ENCODE assay signal across 14 mouse cellular contexts in the genomic region with DNA sequence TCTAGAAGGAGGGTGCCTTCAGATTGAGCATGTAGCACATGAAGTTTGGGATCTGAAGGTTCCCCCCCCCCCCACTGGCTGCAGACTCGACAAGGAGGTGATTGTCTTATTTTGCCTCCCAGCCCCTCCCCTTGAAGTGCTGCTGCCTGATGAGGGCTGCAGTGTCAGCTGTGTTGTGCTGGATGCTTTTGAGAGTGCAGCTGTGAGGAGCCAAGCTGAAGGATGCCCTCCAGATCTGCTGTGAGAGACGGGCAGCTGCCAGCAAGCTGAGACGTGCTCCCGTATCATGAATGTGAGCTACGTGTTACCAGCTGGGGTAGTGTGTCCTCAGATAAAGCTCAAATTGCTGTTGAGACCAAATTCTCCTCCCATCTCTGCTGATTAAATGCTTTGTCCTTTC.
DNase-seq lines count a peak whose midpoint lies in the region; ATAC-seq and TF ChIP-seq lines count a peak whose summit lies in the region.
"Had no signal": no experiment of that assay in that cellular context is flagged by ENCODE, and none has a peak within 500 bp of the region (broad histone marks: within the 10 kb centered on the region; RNA-seq: fewer than 3 reads in every experiment).

No protein-coding gene starts in this region.

- no peak for DNase-seq in forebrain, embryonic 11.5 days (ENCODE audit: low spot score)
- DNase-seq in layer of hippocampus, adult 9-11 months, result peak; percentile 25
- DNase-seq in layer of hippocampus, postnatal 25 days (ENCODE audit: extremely low spot score in 1 of 2, low spot score in 1 of 2), result no peak
- DNase-seq in retina, postnatal 1 day, result peak; percentile 72
- no peak for DNase-seq in retina, embryonic 14.5 days (ENCODE audit: low spot score)
- DNase-seq in limb, embryonic 14.5 days (ENCODE audit: low spot score), result peak; percentile 40
- DNase-seq in left cerebral cortex, postnatal 4 days, result no peak
- DNase-seq: adrenal gland, postnatal 25 days; cerebellum, postnatal 25 days; lung, embryonic 14.5 days; thymus, postnatal 25 days had no signal

- ATAC-seq in forebrain, embryonic 12.5 days (ENCODE audit: low FRiP score), result peak; percentile 53; the same call in 1 of the 2 replicates
- no peak for ATAC-seq in forebrain, embryonic 11.5 days (replicated peaks; ENCODE audit: low FRiP score)
- peak; percentile 65 for ATAC-seq in limb, embryonic 14.5 days (ENCODE audit: low FRiP score, low read depth)
- ATAC-seq: activated CD4-positive, CD25-positive, alpha-beta regulatory T cell, adult 4 months had no signal

- intact Hi-C loops in left cerebral cortex, postnatal 4 days (cut with DNase I), result no loop called here

- H3K4me1 ChIP-seq in forebrain, embryonic 12.5 days, result peaks cover 5% of the 10 kb centered on the region; the same call in 1 of the 2 replicates
- H3K4me1 ChIP-seq in forebrain, embryonic 11.5 days (replicated peaks; ENCODE audit: control insufficient read depth, insufficient read depth, low read length), result no peaks in the 10 kb centered on the region
- no peaks in the 10 kb centered on the region for H3K4me1 ChIP-seq in limb, embryonic 14.5 days (ENCODE audit: control insufficient read depth, insufficient read depth, low read length)

- H3K27me3 ChIP-seq in forebrain, embryonic 12.5 days, result no peaks in the 10 kb centered on the region
- H3K27me3 ChIP-seq in forebrain, embryonic 11.5 days (ENCODE audit: control insufficient read depth, insufficient read depth, low read length), result no peaks in the 10 kb centered on the region
- H3K27me3 ChIP-seq in limb, embryonic 14.5 days (ENCODE audit: control insufficient read depth, insufficient read depth, low read length), result no peaks in the 10 kb centered on the region

- TF ChIP-seq POLR2A in limb, embryonic 14.5 days (IDR thresholded peaks at IDR 0.05; ENCODE audit: borderline replicate concordance, extremely low read depth, insufficient read depth, insufficient read length), result no peak

- WGBS in forebrain, embryonic 12.5 days, result 54% methylated on average over 5 of the region's 5 CpGs
- WGBS in forebrain, embryonic 11.5 days, result 61% methylated on average over 5 of the region's 5 CpGs
- 52% methylated on average over 5 of the region's 5 CpGs for WGBS in limb, embryonic 14.5 days

- no peaks in the 10 kb centered on the region for H3K36me3 ChIP-seq in forebrain, embryonic 12.5 days (replicated peaks)
- no peaks in the 10 kb centered on the region for H3K36me3 ChIP-seq in forebrain, embryonic 11.5 days (ENCODE audit: control insufficient read depth, insufficient read depth, low read length)
- no peaks in the 10 kb centered on the region for H3K36me3 ChIP-seq in limb, embryonic 14.5 days (ENCODE audit: control insufficient read depth, insufficient read depth, low read length)

- no peaks in the 10 kb centered on the region for H3K9me3 ChIP-seq in forebrain, embryonic 12.5 days
- no peaks in the 10 kb centered on the region for H3K9me3 ChIP-seq in forebrain, embryonic 11.5 days (ENCODE audit: control insufficient read depth, low read length)
- H3K9me3 ChIP-seq in limb, embryonic 14.5 days (ENCODE audit: control insufficient read depth, low read length), result no peaks in the 10 kb centered on the region

- no peak overlapping the region for H3K9ac ChIP-seq in forebrain, embryonic 12.5 days
- no peak overlapping the region for H3K9ac ChIP-seq in forebrain, embryonic 11.5 days (ENCODE audit: low read length)
- no peak overlapping the region for H3K9ac ChIP-seq in limb, embryonic 14.5 days (ENCODE audit: low read depth, low read length, severe bottlenecking)
- H3K9ac ChIP-seq: lung, embryonic 14.5 days had no signal

- no peak overlapping the region for H3K27ac ChIP-seq in forebrain, embryonic 12.5 days
- no peak overlapping the region for H3K27ac ChIP-seq in forebrain, embryonic 11.5 days (ENCODE audit: low read depth, low read length)
- no peak overlapping the region for H3K27ac ChIP-seq in limb, embryonic 14.5 days (replicated peaks; ENCODE audit: low read depth, low read length)

- H3K4me3 ChIP-seq in forebrain, embryonic 12.5 days (replicated peaks), result no peak overlapping the region
- H3K4me3 ChIP-seq in forebrain, embryonic 11.5 days (ENCODE audit: low read depth, low read length), result no peak overlapping the region
- no peak overlapping the region for H3K4me3 ChIP-seq in limb, embryonic 14.5 days (replicated peaks; ENCODE audit: low read length)

- H3K4me2 ChIP-seq in forebrain, embryonic 12.5 days, result no peak overlapping the region
- no peak overlapping the region for H3K4me2 ChIP-seq in forebrain, embryonic 11.5 days (ENCODE audit: low read depth, low read length, severe bottlenecking)
- H3K4me2 ChIP-seq in limb, embryonic 14.5 days (replicated peaks; ENCODE audit: low read depth, low read length, severe bottlenecking), result no peak overlapping the region
- H3K4me2 ChIP-seq: liver, embryonic 11.5 days; lung, embryonic 14.5 days had no signal

Comparison
In these comparisons a context has a peak if more than half of its experiments do, and no peak if none do; other contexts are left out.
1. DNase-seq: peak in layer of hippocampus, adult 9-11 months (single experiment), retina, postnatal 1 day (single experiment) and limb, embryonic 14.5 days (single experiment); none in forebrain, embryonic 11.5 days (single experiment), layer of hippocampus, postnatal 25 days (0 of 2), retina, embryonic 14.5 days (single experiment) and left cerebral cortex, postnatal 4 days (single experiment).